Mouse (Mus musculus) intestine, postnatal 0 days (tissue): ENCODE data around the gene Fam24b. TPM values are rescaled to one million over a fixed set of nuclear protein-coding genes. Genes with fewer than 3 reads are reported as not detected.

Experiments used
- ATAC-seq: fragments of 200-750 bp; cut with Nextera tagmentation; 2 replicates; pipeline ENCODE4 v1.8.0; 2017; ENCODE audit warnings: mild to moderate bottlenecking, moderate TSS enrichment, moderate library complexity
- H3K27ac ChIP-seq: fragments of 300-500 bp; sonication (generic); 2 replicates; pipeline ENCODE4 v1.5.1; 2014; ENCODE audit warnings: mild to moderate bottlenecking, low read depth, low read length, moderate library complexity
- H3K27me3 ChIP-seq: fragments of 300-500 bp; sonication (generic); replicated peaks from 2 replicates; pipeline ENCODE4 v1.6.1; 2014; ENCODE audit warnings: low read length, mixed read lengths; ENCODE audit not compliant: control insufficient read depth, insufficient read depth
- H3K36me3 ChIP-seq: fragments of 300-500 bp; sonication (generic); 2 replicates; pipeline ENCODE4 v1.6.1; 2014; ENCODE audit warnings: mild to moderate bottlenecking, moderate library complexity; ENCODE audit not compliant: control insufficient read depth, insufficient read depth
- H3K4me1 ChIP-seq: fragments of 300-500 bp; sonication (generic); replicated peaks from 2 replicates; pipeline ENCODE4 v1.6.1; 2014; ENCODE audit warnings: antibody characterized with exemption, low read length, mixed read lengths; ENCODE audit not compliant: control insufficient read depth, insufficient read depth
- H3K4me2 ChIP-seq: fragments of 300-500 bp; sonication (generic); replicated peaks from 2 replicates; pipeline ENCODE4 v1.6.1; 2014; ENCODE audit warnings: low read depth, mild to moderate bottlenecking, moderate library complexity
- H3K4me3 ChIP-seq: fragments of 300-500 bp; sonication (generic); 2 replicates; pipeline ENCODE4 v1.5.1; 2014; ENCODE audit warnings: low read depth, low read length
- H3K9ac ChIP-seq: fragments of 300-500 bp; sonication (generic); 2 replicates; pipeline ENCODE4 v1.6.1; 2014; ENCODE audit warnings: mild to moderate bottlenecking, low read depth, low read length
- H3K9me3 ChIP-seq: fragments of 300-500 bp; sonication (generic); 2 replicates; pipeline ENCODE4 v1.6.1; 2016; ENCODE audit warnings: mixed run types; ENCODE audit not compliant: control insufficient read depth
- CTCF ChIP-seq: sonication (generic); IDR thresholded peaks from 2 replicates; pipeline ENCODE4 v1.5.1; 2016; ENCODE audit warnings: low read depth, mild to moderate bottlenecking, control low read depth, antibody characterized with exemption, moderate library complexity
- WGBS: fragments of 180-500 bp; shearing (Covaris S2); extraction: QIAGEN DNeasy Blood & Tissue Kit; methylation state at CpG from one replicate; pipeline ENCODE4 v1.1.7; 2014; 5-methylcytosine and 5-hydroxymethylcytosine counted together
- polyA plus RNA-seq: library from polyadenylated mRNA; unstranded; fragments of >200 nt; fragmentation: Nextera tagmentation; extraction: Ambion mirVana; gene quantifications from 2 replicates; pipeline ENCODE4 v1.2.1, GENCODE M21; 2015

Gene Fam24b
- polyA plus RNA-seq, 1 experiment from 2014 or later: not detected

DNA sequence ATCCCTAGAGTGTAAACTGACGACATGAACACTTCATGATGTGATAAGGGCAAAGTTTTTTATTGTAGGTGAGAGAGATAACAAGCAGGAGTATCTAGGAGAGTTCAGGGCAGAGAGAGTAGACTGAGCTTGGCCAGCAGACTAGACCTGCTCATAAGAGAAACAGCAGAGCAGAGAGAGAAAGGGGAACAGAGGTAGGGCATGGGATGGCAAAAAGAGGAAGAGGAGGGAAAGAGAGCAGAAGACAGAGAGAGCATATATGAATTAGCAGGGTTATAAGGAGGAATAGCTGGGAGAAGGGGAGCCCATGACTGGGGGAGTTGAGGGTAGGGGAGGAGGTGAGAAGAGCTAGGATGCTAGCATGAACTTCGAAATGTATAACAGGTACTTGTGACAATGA, 2.4 kb upstream of the Fam24b start:
- 60% methylated on average over 2 of the region's 2 CpGs for WGBS
- Histone ChIP-seq H3K27me3 (no peaks in the 10 kb centered on the region), H3K9me3 (no peaks in the 10 kb centered on the region), H3K4me3 (no peak overlapping the region), H3K27ac (no peak overlapping the region), H3K36me3 (no peaks in the 10 kb centered on the region), H3K9ac (no peak overlapping the region), H3K4me1 (no peaks in the 10 kb centered on the region), H3K4me2 (no peak overlapping the region)
- TF ChIP-seq CTCF: no peak
- no peak for ATAC-seq

- no peak for ATAC-seq
- Histone ChIP-seq H3K27ac (no peak overlapping the region), H3K9me3 (no peaks in the 10 kb centered on the region), H3K36me3 (no peaks in the 10 kb centered on the region), H3K27me3 (no peaks in the 10 kb centered on the region), H3K4me3 (no peak overlapping the region), H3K9ac (no peak overlapping the region), H3K4me2 (no peak overlapping the region), H3K4me1 (no peaks in the 10 kb centered on the region)
- WGBS: 79% methylated on average over 5 of the region's 5 CpGs
- peak; percentile 19; the same call in 1 of the 2 replicates for TF ChIP-seq CTCF
Observed at GRCm38 (mm10) chr7:131327054-131327453, 2.3 kb downstream of the Fam24b start.

DNA sequence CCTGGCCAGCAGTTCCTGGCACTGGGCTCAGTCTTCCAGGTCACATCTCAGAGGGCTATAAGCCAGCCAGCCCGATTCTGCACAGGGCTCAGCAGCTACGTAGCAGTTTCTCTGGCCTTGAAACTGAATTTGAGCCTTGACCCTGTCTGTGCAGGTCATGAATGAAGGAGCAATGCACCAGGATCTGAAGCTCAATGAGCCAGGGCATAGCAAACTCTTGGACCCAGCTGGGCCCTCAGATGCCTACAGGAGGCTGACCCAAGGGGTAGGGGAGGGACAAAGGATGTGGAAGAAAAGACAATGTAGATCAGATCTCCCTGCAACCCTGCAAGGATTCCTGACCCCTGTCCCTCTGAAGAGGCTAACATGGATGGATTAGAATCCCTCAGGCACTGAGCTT, 7.1 kb downstream of the Fam24b start, which contains the start of gene Cuzd1:
Gene Cuzd1, minus strand, starts transcription at position 101 of the 400 bp plus-strand sequence.
- ATAC-seq: no peak
- no peak within 1 kb of the TSS for H3K27ac ChIP-seq
- H3K4me2 ChIP-seq: no peak within 1 kb of the TSS
- no peak within 1 kb of the TSS for H3K9ac ChIP-seq
- H3K36me3 ChIP-seq: no peaks in the 10 kb centered on the region
- 82% methylated on average over 2 of the region's 2 CpGs for whole genome bisulfite sequencing
- H3K4me1 ChIP-seq: no peaks in the 10 kb centered on the region
- TF ChIP-seq CTCF: no peak
- no peaks in the 10 kb centered on the region for H3K9me3 ChIP-seq
- no peak within 1 kb of the TSS for H3K4me3 ChIP-seq
- H3K27me3 ChIP-seq: no peaks in the 10 kb centered on the region

DNA sequence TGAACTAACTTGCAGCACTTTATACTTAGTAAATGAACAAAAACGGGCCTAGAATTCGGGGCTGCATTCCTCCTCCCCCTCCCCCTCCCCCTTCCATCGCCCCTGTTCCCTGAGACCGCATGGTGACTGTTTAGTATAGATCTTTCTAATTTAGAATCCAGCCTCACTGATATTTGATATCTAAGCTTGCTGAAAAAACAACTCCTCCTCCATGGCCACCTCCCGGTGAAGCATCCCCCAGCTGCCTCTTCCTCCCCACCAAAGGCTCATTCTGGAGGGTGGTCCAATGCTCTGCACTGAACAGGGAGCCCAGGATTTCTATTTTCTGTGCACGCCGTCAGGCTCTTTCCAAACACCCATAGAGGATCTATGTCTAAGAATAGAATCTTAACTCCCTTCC, 11.0 kb downstream of the Fam24b start:
- no peaks in the 10 kb centered on the region for H3K36me3 ChIP-seq
- no peaks in the 10 kb centered on the region for H3K4me1 ChIP-seq
- no peak for TF ChIP-seq CTCF
- no peak overlapping the region for H3K9ac ChIP-seq
- H3K4me3 ChIP-seq: no peak overlapping the region
- H3K4me2 ChIP-seq: no peak overlapping the region
- 78% methylated on average over 6 of the region's 7 CpGs for WGBS
- no peak overlapping the region for H3K27ac ChIP-seq
- H3K27me3 ChIP-seq: no peaks in the 10 kb centered on the region
- H3K9me3 ChIP-seq: no peaks in the 10 kb centered on the region
- ATAC-seq: no peak

DNA sequence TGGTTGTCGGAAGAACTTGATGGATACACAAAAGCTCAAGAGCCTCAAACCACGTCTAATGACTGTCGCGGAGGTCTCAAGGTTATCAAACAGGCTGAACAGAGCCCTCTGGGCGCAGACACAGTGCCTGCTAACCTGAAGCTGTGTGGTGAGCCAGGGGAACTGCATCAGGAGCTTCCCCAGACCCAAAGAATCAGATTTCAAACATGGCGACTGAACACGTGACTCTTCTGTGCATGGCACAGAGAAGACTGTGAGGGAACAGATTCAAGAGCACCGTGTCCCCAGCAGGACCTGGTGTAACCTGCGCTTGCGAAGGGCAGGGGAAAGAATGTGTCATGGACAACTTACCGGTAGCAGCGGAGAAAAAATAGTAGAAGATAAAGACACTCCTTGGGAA, 11.7 kb downstream of the Fam24b start:
- Histone ChIP-seq H3K9ac (no peak overlapping the region), H3K4me2 (no peak overlapping the region), H3K27me3 (no peaks in the 10 kb centered on the region), H3K36me3 (no peaks in the 10 kb centered on the region), H3K9me3 (no peaks in the 10 kb centered on the region), H3K4me3 (no peak overlapping the region), H3K4me1 (no peaks in the 10 kb centered on the region), H3K27ac (no peak overlapping the region)
- no peak for TF ChIP-seq CTCF
- whole genome bisulfite sequencing: 64% methylated on average over 12 of the region's 12 CpGs
- ATAC-seq: no peak

DNA sequence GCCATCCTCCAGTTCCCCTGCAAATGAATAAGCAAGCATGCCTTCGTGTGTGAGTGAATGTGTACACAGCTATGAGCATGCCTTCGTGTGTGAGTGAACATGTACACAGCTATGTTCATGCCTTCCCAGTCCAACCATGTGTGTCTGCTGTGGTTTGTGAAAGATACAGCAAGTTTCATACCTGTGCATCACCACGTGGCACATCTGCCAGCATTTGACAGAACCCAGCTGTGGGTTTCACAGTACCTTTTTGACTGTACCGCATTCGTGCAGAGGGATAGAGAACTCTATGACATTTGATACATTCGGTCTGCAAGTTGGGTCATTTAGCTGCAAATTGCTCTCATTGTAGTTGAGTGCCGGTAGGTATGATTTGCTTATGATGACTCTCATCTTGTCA, 14.8 kb downstream of the Fam24b start:
- Histone ChIP-seq H3K4me1 (no peaks in the 10 kb centered on the region), H3K4me2 (no peak overlapping the region), H3K27ac (no peak overlapping the region), H3K9me3 (no peaks in the 10 kb centered on the region), H3K27me3 (no peaks in the 10 kb centered on the region), H3K36me3 (no peaks in the 10 kb centered on the region), H3K4me3 (no peak overlapping the region), H3K9ac (no peak overlapping the region)
- no peak for TF ChIP-seq CTCF
- WGBS: 77% methylated on average over 7 of the region's 7 CpGs
- ATAC-seq: no peak

DNA sequence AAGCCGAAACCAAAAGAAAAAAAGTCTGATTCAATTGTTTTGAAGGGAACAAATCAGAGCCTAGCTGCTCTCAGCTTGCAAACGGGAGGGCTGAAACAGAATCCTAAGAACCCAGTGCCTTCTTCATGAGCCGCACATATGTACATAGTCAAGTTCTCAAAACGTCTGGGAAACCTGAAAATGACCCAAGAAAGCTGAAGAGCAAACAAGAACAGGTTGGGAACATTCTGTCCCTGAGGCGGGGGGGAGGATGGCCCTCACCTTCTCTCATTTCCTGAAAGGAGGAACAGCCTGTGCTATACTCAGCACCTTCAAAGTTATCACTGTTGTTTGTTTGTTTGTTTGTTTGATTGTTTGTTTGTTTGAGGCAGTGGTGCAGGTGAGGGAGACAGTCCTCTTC, 22.6 kb downstream of the Fam24b start:
- H3K9ac ChIP-seq: no peak overlapping the region
- no peak overlapping the region for H3K27ac ChIP-seq
- TF ChIP-seq CTCF: no peak
- no peak overlapping the region for H3K4me3 ChIP-seq
- H3K4me1 ChIP-seq: no peaks in the 10 kb centered on the region
- WGBS: 71% methylated on average over 5 of the region's 5 CpGs
- H3K4me2 ChIP-seq: no peak overlapping the region
- no peaks in the 10 kb centered on the region for H3K36me3 ChIP-seq
- H3K9me3 ChIP-seq: no peaks in the 10 kb centered on the region
- no peaks in the 10 kb centered on the region for H3K27me3 ChIP-seq
- no peak for ATAC-seq
